Mouse (Mus musculus) left cerebral cortex, adult 2 months (tissue): Measurements from ENCODE around the gene Etv2. TPM values are rescaled to one million over a fixed set of nuclear protein-coding genes. Genes with fewer than 3 reads are reported as not detected.

Experiments
- DNase-seq, 2 experiments: peaks; one replicate each; pipeline ENCODE4 v3.0.0; 2021 to 2022; ENCODE audit warnings: low spot score in 2 of 2, mixed read lengths in 1 of 2; ENCODE audit errors: extremely low spot score in 1 of 2
- H3K27ac ChIP-seq: fragments of 200-600 bp; 2 replicates; pipeline ENCODE4 v1.8.1; 2022
- H3K4me3 ChIP-seq: fragments of 200-600 bp; 2 replicates; pipeline ENCODE4 v1.8.1; 2022
- CTCF ChIP-seq: fragments of 200-600 bp; IDR thresholded peaks from 2 replicates; pipeline ENCODE4 v1.8.1; 2022; ENCODE audit warnings: antibody characterized with exemption, mild to moderate bottlenecking, moderate library complexity
- intact Hi-C: fragments of 180-260 bp; cut with DNase I; formaldehyde crosslinking; loops from one replicate; pipeline ENCODE4 v1.15.1; 2025
- total RNA-seq, 2 experiments: library from RNA; stranded (reverse); gene quantifications; 2 replicates each; pipeline ENCODE4 v1.2.3; 2021

Etv2 gene
- total RNA-seq, 2 experiments from 2014 or later, result not detected

DNA sequence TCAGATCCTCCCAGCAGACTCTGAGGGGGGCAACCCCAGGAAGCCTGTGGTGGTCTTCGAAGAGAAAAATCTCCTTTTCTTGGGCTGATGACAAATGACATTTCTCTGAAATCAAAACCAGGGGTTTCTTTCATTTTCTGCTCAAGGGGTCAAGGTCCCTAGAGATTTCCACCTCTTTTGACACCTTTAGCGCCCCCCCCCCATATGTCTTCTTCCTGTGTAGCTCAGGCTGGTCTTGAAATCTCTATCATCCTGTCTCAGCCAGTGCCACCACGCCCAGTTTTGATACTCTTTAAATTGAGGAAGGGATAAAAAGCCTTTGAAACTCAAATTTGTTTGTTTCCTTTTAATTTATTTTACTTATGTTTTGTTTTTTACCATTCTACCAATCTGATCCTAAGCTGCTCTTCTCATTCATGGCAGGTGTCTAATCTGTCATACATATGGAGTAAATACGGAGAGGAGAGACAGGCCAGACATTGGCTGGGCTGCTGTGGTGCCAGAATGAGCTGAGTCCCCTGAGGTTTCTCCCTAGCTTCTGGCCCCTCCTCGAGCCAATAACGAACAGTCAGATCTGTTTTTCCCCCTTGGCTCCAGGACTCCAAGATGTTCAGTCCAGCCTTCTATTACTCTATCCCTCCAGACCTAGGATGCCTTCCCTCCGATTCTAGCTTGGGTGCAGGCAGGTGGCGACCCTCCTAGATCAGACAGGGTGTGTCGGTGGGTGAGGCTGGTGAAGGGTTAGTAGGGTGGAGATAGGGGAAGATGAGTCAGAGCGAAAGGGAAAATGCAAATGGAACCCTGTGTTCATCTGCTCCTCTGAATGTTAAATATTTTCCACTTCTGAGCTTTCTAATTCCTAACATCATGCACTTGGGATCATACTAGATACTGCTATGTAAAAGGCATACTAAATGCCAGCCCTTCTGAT lies 41.8 kb downstream of the Etv2 start:
- no peak overlapping the region for H3K4me3 ChIP-seq
- no peak for TF ChIP-seq CTCF
- no peak overlapping the region for H3K27ac ChIP-seq
- intact Hi-C loops, result no loop called here
- no peak for DNase-seq

DNA sequence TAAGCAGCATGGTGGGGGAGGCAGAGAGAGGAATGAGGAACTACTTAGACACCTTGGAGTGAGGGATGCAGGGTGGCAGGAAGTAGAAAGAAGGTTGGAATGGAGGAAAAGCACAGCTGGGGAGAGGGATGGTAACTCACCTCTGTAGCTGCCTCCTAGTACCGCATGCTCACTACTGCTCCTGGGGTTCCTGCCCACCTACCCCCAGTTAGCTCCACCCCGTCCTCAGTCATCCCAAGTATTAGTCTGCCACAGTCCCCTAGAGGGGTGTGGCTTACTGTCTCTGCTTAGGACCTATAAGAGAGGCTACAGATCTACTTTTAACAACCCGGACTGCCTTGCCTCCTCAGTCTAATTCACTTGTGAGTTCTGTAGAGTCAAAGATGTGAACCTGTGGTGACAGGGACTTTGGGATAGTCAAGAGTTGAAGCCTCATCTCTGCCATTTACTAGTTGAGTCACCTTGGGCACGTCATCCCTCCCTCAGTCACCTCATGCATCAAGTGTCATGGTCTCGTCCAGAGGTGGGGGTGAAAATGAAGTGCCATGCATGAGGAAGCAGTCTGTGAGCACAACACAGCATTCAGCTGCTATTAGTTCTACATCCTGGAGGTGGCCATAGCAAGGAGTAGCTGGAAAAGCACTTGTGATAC lies 42.8 kb downstream of the Etv2 start:
- intact Hi-C loops, result no loop called here
- H3K4me3 ChIP-seq, result no peak overlapping the region
- DNase-seq, result no peak
- no peak for TF ChIP-seq CTCF
- no peak overlapping the region for H3K27ac ChIP-seq

DNA sequence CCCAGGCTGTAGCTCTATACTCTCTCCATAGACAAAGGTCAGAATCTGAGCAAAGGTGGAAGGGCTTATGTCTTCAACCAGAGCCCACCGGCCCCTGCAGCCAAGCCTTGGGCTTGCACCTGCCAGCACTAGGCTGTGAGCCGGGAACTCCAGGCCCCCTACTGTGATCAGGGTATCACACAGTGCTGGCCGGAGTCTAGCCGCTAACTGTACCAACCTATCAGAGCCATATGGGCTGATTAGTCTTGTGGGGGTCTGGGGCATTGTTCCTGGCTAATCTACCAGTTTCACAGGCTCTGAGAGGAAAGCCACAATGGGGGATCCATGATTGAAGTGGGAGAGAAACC lies 44.1 kb downstream of the Etv2 start:
- H3K27ac ChIP-seq, result no peak overlapping the region
- intact Hi-C loops, result no loop called here
- no peak for TF ChIP-seq CTCF
- no peak overlapping the region for H3K4me3 ChIP-seq
- no peak for DNase-seq

- no peak for DNase-seq
- intact Hi-C loops, result no loop called here
- Histone ChIP-seq H3K4me3 (no peak overlapping the region), H3K27ac (no peak overlapping the region)
- no peak for TF ChIP-seq CTCF
Measured at GRCm38 (mm10) chr7:30590927-30591604, 44.6 kb downstream of the Etv2 start.

DNA sequence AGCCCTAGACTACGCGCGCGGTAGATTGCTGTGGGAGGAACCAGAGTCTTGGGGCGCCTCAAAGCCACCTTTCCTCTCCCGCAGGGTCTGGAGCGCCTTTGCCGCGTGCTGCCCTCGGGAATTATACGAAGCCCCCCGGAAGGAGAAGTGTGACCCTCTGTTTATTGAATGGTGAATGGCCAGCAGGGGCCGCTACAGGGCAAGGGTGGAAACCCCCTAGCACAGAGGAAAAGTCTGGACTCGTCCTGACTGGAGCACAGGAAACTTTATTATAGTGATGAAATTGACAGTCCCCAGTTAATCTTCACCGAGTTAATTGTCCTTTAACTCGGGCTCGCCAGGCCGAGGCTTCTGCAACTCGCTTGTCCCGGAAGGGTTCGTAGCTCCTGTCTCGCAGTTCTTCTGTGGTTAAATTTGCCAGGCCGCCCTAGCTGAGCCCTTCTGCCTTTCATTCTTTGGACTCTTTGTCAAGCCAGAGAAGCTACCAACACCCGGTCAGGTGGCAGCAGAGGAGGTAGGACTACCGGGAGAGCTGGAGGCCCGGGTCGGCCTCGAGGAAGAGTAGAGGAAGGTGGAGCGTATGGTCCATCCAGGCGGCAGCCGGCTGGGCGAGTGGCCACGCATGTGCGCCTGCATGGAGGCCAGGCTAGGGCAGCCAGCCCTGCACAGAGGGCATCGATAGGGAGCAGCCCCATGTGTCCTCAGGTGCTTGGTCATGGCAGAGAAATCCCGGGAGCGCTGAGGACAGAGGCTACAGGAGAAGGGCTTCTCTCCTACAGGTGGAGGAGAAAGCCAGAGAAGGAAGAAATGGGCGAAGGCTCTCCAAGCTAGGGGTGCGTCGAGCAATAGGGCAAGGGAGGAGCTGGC lies 46.0 kb downstream of the Etv2 start:
- H3K4me3 ChIP-seq, result peak overlapping the region; percentile 74
- intact Hi-C loops, result loop anchor here (2.0 to 10.0 kb wide), 6 partner anchors 19 to 368 kb away; partner anchors contain the start of genes Cox6b1, Ffar1, Gm49396 and Psenen
- peak; percentile 88 for TF ChIP-seq CTCF

DNA sequence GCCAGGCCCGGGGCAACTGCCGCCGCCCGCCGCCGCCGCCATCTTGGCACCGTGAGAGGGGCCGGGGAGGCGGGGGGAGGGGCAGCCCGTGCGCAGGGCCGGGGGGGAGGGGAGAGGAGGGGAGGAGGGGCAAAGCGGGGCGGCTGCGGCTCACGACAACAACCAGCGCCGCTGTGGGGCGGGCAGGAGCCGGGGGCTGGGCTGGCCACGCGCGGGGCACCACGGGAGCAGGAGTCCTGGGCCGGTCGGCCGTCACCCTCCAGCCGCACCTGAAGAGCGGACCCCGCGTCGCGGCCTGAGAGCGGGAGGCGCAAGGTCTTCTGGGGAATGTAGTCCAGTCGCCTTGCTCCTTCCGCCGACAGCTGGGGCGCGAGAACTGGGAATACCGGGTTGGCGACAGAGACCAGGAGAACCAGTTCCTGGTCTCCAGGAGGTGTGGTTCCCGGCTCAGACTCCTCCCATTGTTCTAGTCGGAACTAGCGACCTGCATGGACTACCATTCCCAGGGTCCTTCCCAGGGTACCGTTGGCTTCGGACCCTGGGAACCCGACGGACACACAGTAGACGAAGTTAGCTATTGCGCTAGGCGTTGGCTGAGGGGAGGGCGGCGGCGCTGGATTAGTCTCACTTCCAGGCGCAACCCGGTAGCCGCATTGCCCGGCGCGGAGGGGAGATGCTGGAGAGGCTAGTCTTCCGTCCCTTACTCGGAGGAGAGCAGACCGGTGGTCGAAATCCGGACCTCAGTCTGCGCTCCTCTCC lies 46.8 kb downstream of the Etv2 start, which contains the start of gene Kmt2b:
Gene Kmt2b (minus strand): TSS at position 51 of the 759 bp plus-strand sequence.
- intact Hi-C loops, result loop anchor here (2.0 to 10.0 kb wide), 6 partner anchors 20 to 368 kb away; partner anchors contain the start of genes Cox6b1, Ffar1, Gm49396 and Psenen
- Histone ChIP-seq H3K4me3 (peak within 1 kb of the TSS; percentile 74), H3K27ac (peak within 1 kb of the TSS; percentile 91)
- TF ChIP-seq CTCF, result no peak
- peak; percentile 95 to 97 for DNase-seq

More for the DNA sequence above, 46.0 kb downstream of the Etv2 start:
- H3K27ac ChIP-seq, result peak overlapping the region; percentile 89
- DNase-seq, result peak; percentile 79

DNA sequence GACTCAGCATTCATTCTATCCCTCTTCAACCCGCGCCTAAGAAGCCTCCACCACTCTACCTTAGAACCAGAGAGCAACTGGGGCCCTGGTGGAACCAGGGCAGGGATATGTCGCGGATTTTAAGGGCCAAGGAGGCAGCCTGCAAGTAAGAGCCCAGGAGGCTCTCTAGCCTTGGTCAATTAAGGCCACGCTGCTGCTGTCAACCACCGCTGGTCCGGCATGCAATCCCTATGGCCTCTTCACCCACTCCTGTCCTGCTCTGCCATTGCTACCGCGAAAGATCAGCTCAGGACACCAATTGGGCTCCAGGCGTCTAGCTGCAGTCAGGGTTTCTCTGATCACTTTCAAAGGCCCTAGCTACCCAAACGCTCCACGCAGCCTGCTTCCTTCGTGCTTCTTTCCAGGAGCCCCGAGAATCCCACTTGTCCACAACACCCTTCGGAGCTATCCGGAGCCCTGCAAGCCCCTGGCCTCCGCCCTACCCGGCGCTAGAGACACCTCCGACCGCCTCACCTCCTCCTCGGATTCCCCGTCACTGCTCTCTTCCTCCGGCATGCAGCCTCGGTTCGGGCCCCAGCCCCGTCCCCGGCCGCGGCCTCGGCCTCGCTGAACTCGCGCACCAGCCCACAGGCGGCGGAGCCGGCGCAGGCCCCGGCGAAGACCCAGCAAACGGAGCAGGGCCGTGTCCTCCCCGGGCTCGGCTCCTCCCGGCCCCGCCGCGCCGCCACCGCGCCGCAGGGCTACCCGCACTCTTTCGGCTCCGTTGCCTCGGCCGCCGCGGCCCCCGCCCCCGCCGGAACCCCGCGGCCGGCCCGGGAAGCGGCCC lies 47.6 kb downstream of the Etv2 start:
- TF ChIP-seq CTCF, result no peak
- H3K27ac ChIP-seq, result peak overlapping the region; percentile 91
- DNase-seq, result peak in 1 of 2 experiments; percentile 55
- intact Hi-C loops, result loop anchor here (2.0 to 10.0 kb wide), 6 partner anchors 21 to 369 kb away; partner anchors contain the start of genes Cox6b1, Ffar1, Gm49396 and Psenen
- H3K4me3 ChIP-seq, result peak overlapping the region; percentile 74

- no peak overlapping the region for H3K27ac ChIP-seq
- no peak for DNase-seq
- intact Hi-C loops, result loop anchor here (5.0 to 10.0 kb wide), 4 partner anchors 41 to 371 kb away; partner anchors contain the start of genes Cox6b1, Ffar1, Tmem147 and Usf2
- H3K4me3 ChIP-seq, result no peak overlapping the region
- no peak for TF ChIP-seq CTCF
Measured at GRCm38 (mm10) chr7:30586455-30587020, 49.1 kb downstream of the Etv2 start.

- TF ChIP-seq CTCF, result no peak
- H3K4me3 ChIP-seq, result no peak overlapping the region
- no peak for DNase-seq
- intact Hi-C loops, result loop anchor here (5.0 to 10.0 kb wide), 4 partner anchors 42 to 372 kb away; partner anchors contain the start of genes Cox6b1, Ffar1, Tmem147 and Usf2
- H3K27ac ChIP-seq, result no peak overlapping the region
Measured at GRCm38 (mm10) chr7:30585170-30585569, 50.5 kb downstream of the Etv2 start.
